Mouse (Mus musculus): ENCODE measurements at regions not wholly inside any gene's neighbourhood (a gene's known extent, or its start where the extent isn't known, plus 50 kb on each side); places are given as distances from the start of the nearest gene placed in this dataset.

GRCm38 (mm10) chr3:151366302-151366701 lies 71.4 kb upstream of the Adgrl4 start:
- DNase-seq, result peak; percentile 93 to 97

- peak in 1 of 2 experiments; percentile 65 for DNase-seq
Measured at GRCm38 (mm10) chr3:151366707-151367306, 70.9 kb upstream of the Adgrl4 start.

DNA sequence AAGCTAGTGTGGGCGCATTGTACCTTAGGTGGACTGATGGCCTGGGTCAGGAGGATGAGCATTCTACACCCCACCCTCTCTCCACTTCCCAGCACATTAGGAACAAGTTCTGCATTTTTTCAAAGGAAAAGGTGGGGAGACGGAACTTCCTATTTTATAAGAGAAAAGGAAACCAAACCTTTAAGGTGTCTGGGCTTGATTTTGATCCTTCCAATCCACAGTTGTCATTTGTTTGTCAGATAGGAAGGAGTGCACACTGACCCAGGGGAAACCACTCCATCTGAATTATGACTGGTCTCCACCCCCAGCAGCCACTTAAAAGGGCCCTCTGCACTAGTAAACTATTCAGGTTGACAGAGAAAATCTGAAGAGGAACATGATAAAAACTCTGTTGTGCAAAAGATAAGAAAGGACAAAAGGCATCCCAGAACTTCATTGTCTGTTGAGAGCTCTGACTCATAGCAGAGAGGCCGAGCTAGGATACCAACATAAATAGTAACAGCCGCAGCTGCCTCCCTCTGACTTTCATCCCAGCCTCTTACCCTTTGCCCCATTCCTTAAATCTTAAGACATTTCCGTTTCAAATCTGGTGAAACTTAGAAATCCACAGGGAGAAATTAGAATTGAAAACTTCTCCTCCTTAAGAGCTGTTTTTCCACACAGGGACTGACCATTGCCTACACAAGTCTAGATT lies 54.2 kb upstream of the Adgrl4 start:
- no peak for DNase-seq

DNA sequence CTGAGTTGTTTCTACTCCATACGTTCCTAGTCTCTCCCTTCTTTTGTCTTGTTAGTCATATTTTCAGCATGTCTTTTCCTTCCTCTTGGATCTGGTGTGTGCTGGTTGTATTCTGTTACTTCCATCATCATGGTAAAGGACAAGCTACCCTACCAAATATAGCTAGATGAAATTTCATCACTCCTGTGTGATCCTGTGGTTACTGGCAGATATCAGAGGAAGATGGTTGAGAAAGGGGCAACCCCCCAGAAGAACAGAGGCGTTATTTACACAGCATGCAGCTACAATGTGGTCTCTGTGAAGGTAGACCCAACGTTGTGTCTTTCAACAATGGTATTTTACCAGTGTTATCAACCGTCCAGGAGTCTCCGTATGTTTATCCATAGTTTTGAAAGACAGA lies 52.8 kb upstream of the Adgrl4 start:
- DNase-seq, result no peak

GRCm38 (mm10) chr3:151386103-151386502 lies 51.6 kb upstream of the Adgrl4 start:
- DNase-seq, result no peak
